Mouse (Mus musculus) neutrophil, adult 65 days (primary cell): ENCODE results near the gene Ramp2. TPM values are rescaled to one million over a fixed set of nuclear protein-coding genes. Genes with fewer than 3 reads are reported as not detected.

Experiments
- total RNA-seq: library from RNA; stranded (reverse); gene quantifications from 2 replicates; pipeline ENCODE4 v1.2.4, GENCODE M21; 2023

Gene Ramp2
- 0.41 TPM in 1 of 2 replicates, not detected in the other for total RNA-seq

DNA sequence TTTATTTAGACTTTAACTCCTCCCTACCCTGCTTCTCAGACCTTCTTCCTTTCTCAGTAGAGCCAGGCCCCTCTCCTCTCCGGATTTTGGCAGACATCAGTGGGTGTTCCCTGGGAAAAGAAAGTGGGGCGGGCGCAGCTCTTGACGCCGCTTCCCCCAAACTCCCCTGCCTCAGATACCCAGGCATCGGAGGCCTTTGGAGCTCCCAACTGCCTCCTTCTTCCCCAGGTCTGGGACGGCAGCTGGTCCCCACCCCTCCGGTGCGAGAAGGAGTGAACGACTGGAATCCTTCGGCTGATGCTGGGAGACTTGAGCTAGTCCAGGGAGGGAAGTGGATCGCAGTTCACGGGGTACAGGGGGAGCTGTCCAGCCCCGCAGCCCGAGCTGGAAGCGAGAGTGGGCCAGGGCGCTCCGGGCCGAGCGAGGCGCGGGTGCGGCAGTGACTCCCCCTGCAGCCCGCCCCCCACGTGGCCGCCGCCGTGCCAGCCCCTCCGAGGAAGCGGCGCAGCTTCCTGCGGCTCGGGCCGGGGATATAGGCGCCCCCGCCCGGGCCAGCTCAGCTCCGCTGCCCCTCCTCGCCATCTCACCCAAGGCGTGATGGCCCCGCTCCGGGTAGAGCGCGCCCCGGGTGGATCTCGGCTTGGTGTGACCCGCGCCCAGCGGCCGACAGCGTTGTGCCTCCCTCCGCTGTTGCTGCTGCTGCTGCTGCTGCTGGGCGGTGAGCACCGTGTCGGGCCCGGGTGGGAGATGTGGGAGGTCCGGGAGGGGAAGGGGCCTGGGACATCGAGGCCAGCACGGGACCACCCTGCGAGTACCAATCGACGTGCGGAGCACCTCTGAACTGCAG, at the start of gene Ramp2:
TSS of gene Ramp2 (plus strand) at position 174 of the 847 bp plus-strand sequence.

DNA sequence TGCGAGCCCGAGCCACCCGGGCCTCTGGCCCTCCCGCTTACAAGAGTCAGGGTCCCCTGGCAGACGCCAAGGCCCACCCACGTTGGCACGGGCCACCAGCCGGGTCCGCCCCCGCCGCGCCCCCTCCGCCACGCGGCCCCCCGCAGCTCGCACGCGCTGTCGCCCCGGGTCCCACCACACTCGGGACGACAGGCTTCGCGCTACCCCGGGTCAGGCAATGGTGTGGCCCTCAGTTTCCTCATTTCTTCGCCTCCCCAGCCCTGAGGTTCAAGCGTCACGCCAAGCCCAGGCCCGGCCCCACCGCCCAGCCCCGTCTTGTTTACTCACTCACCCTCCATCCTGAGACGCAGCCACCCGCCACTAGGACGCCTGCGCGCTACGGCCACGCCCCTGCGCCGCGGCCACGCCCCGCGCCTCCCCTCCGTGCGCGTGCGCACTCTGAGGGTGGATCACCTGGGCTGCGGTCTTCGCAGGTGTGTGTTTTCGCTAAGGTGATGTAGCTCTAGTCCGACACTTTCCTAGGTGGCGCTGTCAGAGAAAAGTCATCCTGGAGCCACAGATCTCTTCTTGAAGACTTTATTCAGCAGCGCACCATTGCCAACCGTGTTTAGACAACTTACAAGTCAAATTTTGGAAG, 19.6 kb upstream of the Ramp2 start, which contains the start of gene Ezh1:
TSS of gene Ezh1 (minus strand) at position 399 of the 637 bp plus-strand sequence.

DNA sequence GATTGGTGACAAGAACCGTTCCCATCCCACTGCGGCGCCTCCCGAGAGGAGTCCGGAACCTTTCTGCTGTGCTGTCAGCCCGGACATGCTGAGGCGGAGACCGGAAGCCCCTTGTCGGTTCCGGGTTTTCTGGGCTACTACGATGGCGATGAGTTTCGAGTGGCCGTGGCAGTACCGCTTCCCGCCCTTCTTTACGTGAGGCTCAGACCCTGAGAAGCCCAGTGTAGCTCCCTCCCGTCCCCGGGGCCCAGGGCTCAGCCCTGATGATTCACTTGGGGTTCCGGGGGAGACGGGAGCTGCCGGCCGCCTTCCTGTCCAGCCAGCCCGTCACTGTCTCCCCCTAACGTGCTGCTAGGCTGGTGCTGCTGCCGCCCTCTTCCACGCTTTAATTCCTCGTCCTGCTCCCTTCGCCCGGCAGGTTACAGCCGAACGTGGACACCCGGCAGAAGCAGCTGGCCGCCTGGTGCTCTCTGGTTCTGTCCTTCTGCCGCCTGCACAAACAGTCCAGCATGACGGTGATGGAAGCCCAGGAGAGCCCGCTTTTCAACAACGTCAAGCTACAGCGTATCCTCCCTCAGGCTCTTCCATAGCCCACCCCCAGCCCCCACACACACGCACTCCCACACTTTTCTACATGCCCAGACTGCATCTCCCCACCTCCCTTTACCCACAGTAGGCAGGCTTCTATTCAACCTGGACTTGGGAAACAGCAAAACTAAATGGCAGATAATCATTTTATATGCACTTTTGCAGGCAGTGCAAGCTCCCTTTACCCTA, 8.0 kb downstream of the Ramp2 start, which contains the start of gene Vps25:
TSS of gene Vps25 (plus strand) at position 95 of the 777 bp plus-strand sequence.

DNA sequence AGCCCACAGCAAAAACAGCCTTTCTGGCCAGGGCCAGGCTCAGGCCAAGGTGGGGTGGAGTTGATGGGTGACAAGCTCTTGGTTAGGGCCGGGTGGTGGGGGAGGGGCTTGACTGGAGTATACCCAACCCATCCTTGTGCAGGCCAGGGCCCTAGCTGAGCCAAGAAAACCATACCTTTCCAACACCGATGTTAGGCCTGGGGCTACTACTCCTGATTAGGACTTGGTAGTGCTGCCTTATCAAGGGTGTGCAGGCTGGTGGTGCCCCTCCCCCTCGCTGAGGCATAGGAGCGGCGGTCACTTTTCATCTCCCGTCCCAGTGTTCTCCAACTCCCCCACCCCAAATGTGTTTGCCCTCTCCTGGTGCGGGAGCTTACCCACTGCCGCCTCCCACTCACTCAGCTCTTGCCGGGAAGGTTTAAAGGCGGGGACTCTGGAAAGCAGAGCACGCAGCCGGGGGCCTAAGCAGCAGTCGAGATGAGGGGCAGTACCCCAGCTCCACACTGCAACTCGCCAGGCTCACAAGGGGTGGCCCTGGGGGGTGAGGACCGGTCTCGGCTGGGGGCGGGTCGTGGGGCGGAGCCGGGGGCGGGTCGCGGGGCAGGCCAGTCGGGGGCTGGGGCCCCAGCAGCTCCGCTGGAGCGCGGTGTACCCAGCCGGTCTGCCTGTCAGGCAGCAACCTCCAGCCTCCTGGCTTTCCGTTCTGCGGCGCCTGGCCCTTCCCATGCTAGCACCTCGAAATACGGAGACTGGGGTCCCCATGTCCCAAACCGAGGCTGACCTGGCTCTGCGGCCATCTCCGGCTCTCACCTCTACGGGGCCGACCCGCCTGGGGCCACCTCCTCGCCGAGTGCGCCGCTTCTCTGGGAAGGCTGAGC, 14.4 kb downstream of the Ramp2 start, which contains the start of gene Wnk4:
TSS of gene Wnk4 (plus strand) at position 620 of the 878 bp plus-strand sequence.

DNA sequence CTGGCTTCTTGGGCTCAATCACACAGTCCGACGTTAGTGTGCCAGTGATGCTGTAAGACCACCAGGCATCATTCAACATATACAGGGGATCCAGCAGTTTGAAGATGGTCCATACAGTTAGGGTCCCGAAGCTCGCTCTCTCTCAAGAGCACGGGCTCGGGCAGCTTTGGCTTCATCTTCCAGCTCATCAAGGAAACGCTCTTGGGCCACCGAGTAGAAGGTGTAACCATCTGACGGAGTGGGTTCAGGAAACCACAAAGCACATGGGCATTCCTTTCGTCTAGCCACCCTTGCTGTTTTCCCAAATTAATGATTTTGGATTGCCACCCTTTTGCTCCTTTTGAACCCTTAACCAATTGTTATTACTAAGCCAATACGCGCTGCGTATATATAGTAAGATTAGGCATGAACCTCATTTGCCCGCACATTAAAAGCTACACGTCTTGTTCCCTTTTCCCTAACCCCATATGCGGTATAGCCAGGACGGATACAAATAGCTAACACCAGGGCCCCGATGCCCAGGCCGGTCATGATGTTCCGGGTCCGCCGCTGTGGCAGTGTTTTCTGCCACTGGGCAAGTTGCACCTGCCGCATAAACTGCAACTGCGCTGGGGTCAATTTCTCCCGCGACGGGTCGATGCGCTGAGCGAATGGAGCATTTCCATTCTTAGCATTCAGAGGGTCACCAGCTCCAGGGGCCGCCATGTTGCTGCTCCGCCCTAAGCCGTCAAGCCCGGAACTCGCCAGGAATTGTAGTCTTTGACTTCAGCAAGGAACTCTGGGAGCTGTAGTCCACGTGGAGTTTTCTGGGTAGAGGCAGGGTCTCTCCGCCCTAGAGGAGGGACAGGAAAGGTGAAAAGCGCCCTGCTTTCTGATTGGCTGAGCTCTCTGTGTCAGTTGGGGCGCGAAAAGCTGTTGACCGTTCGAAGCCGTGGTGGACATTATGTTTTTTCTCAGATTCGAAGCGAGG, 32.7 kb downstream of the Ramp2 start, which contains the start of the genes Cntd1 and Coa3:
TSS of gene Cntd1 (plus strand) at position 790 of the 970 bp plus-strand sequence.
TSS of gene Coa3 (minus strand) at position 892 of the 970 bp plus-strand sequence.

DNA sequence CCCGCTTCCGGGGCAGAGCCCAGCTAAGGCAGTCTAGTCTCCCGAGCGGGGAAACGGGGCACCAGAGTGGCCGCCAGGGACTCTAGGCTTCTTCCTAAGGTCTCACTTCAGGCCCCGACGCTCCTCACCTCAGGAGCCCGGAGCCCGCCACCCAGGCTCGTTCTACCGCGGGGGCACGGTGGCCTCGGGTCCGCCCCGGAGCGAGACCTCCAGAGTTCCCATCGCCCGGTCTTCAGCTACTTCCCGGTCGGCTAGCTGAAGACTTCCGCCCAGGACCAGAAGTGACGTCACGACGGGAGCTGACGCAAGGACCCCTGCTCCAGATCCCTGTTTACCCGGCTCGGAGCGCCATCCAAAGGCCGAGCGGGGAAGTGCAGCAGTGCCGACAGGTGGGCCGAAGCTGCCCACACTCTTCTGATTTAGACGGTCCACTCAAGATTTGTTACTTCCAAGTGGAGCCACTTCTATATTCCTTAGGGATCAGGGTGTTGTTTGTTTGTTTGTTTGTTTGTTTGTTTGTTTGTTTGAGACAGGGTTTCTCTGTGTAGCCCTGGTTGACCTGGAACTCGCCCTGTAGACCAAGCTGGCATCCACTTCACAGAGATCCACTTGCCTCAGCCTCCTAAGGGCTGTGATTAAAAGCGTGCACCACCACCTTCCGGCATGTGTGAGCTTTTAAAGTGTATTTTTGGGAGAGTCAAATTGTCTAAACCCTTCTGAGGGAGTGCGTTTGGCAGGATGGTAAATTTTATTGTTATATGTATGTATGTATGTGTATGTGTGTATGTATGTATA, 56.4 kb downstream of the Ramp2 start, which contains the start of gene Becn1:
TSS of gene Becn1 (minus strand) at position 283 of the 795 bp plus-strand sequence.

Other genes with a start within 250 kb of the Ramp2 start
- gene Atp6v0a1, start 236.6 kb upstream of the Ramp2 start, total RNA-seq: 85.5 and 131 TPM in 2 replicates
- 6.4 and 8.0 TPM in 2 replicates for gene Naglu, start 176.0 kb upstream of the Ramp2 start, total RNA-seq
- 1.2 and 1.9 TPM in 2 replicates for gene Hsd17b1, start 167.6 kb upstream of the Ramp2 start, total RNA-seq
- gene Coasy, start 163.5 kb upstream of the Ramp2 start, total RNA-seq: 9.2 and 9.9 TPM in 2 replicates
- gene Mlx, start 158.8 kb upstream of the Ramp2 start, total RNA-seq: 34.2 and 43.5 TPM in 2 replicates
- gene Psmc3ip, start 150.6 kb upstream of the Ramp2 start, total RNA-seq: 3.6 and 3.7 TPM in 2 replicates
- gene Retreg3, start 126.1 kb upstream of the Ramp2 start, total RNA-seq: 24.0 and 28.6 TPM in 2 replicates
- gene Tubg1, start 126.1 kb upstream of the Ramp2 start, total RNA-seq: 9.6 and 12.6 TPM in 2 replicates
- gene Tubg2, start 90.1 kb upstream of the Ramp2 start, total RNA-seq: 0.59 and 1.2 TPM in 2 replicates
- gene Cntnap1, start 75.5 kb upstream of the Ramp2 start, total RNA-seq: 0.66 TPM in 2 replicates
- gene Plekhh3, start 74.7 kb upstream of the Ramp2 start, total RNA-seq: 1.9 and 2.7 TPM in 2 replicates
- gene Ccr10, start 70.6 kb upstream of the Ramp2 start, total RNA-seq: 0.29 and 0.63 TPM in 2 replicates
- 36.3 and 45.9 TPM in 2 replicates for gene Ezh1, start 19.6 kb upstream of the Ramp2 start, total RNA-seq
- 63.2 and 66.1 TPM in 2 replicates for gene Vps25, start 7.7 kb downstream of the Ramp2 start, total RNA-seq
- 1.9 and 2.3 TPM in 2 replicates for gene Wnk4, start 14.5 kb downstream of the Ramp2 start, total RNA-seq
- gene Cntd1, start 33.0 kb downstream of the Ramp2 start, total RNA-seq: 0.32 and 0.43 TPM in 2 replicates
- gene Coa3, start 33.1 kb downstream of the Ramp2 start, total RNA-seq: 25.3 and 30.8 TPM in 2 replicates
- 150 and 240 TPM in 2 replicates for gene Becn1, start 56.3 kb downstream of the Ramp2 start, total RNA-seq
- gene Psme3, start 70.2 kb downstream of the Ramp2 start, total RNA-seq: 59.9 and 64.2 TPM in 2 replicates
- 2.7 and 4.6 TPM in 2 replicates for gene Aoc2, start 79.0 kb downstream of the Ramp2 start, total RNA-seq
- not detected in 2 replicates for gene Aoc3, start 84.6 kb downstream of the Ramp2 start, total RNA-seq
- gene G6pc, start 121.5 kb downstream of the Ramp2 start, total RNA-seq: not detected in 2 replicates
- 12.1 and 12.4 TPM in 2 replicates for gene Aarsd1, start 171.6 kb downstream of the Ramp2 start, total RNA-seq
- 0.43 TPM in 1 of 2 replicates, not detected in the other for gene Gm27029, start 178.8 kb downstream of the Ramp2 start, total RNA-seq
- 10.3 and 14.3 TPM in 2 replicates for gene Rundc1, start 179.1 kb downstream of the Ramp2 start, total RNA-seq
- gene Ptges3l, start 179.3 kb downstream of the Ramp2 start, total RNA-seq: 0.60 and 0.98 TPM in 2 replicates
- 37.3 and 45.6 TPM in 2 replicates for gene Rpl27, start 196.3 kb downstream of the Ramp2 start, total RNA-seq
- gene Ifi35, start 202.4 kb downstream of the Ramp2 start, total RNA-seq: 23.6 and 24.5 TPM in 2 replicates
- 0.32 and 0.66 TPM in 2 replicates for gene Rnd2, start 219.0 kb downstream of the Ramp2 start, total RNA-seq
- 16.5 and 19.8 TPM in 2 replicates for gene Vat1, start 220.2 kb downstream of the Ramp2 start, total RNA-seq